Mouse (Mus musculus): ENCODE results near the gene Wdr78. TPM values are rescaled to one million over a fixed set of nuclear protein-coding genes. Genes with fewer than 3 reads are reported as not detected.

Gene Wdr78
- total and polyA plus RNA-seq, 3 experiments: 1.1 to 5.7 (median 5.7) TPM

Other genes with a start within 250 kb of the Wdr78 start
- gene Tctex1d1, start 135.9 kb downstream of the Wdr78 start, total RNA-seq (2021): not detected
- not detected in 2 replicates for gene Tctex1d1, start 135.9 kb downstream of the Wdr78 start, polyA plus RNA-seq (2012; rRNA removed)
- not detected for gene Insl5, start 87.7 kb downstream of the Wdr78 start, total RNA-seq (2021)
- 0.27 TPM in 1 of 2 replicates, not detected in the other for gene Insl5, start 87.7 kb downstream of the Wdr78 start, polyA plus RNA-seq (2012; rRNA removed)
- gene Mier1, start 165 bp downstream of the Wdr78 start, total RNA-seq (2021): 10 to 100 TPM; 50.3 to 62.0 TPM
- 5.7 and 7.3 TPM in 2 replicates for gene Mier1, start 165 bp downstream of the Wdr78 start, polyA plus RNA-seq (2012; rRNA removed)
- gene Slc35d1, start 100.6 kb upstream of the Wdr78 start, total RNA-seq (2021): 10 to 100 TPM; 12.0 to 13.1 TPM
- 1.8 and 2.2 TPM in 2 replicates for gene Slc35d1, start 100.6 kb upstream of the Wdr78 start, polyA plus RNA-seq (2012; rRNA removed)
- not detected for gene 4921539E11Rik, start 176.3 kb upstream of the Wdr78 start, total RNA-seq (2021)
- gene 4921539E11Rik, start 176.3 kb upstream of the Wdr78 start, polyA plus RNA-seq (2012; rRNA removed): not detected in 2 replicates
- 10 to 100 TPM; 19.7 to 22.6 TPM for gene Oma1, start 199.3 kb upstream of the Wdr78 start, total RNA-seq (2021)
- 10.9 and 11.5 TPM in 2 replicates for gene Oma1, start 199.3 kb upstream of the Wdr78 start, polyA plus RNA-seq (2012; rRNA removed)

Measured in adrenal gland, adult 2 months (tissue).